Mouse (Mus musculus): ENCODE data around the gene Smagp. TPM values are rescaled to one million over a fixed set of nuclear protein-coding genes. Genes with fewer than 3 reads are reported as not detected.
A peak's percentile ranks its signal among the peaks of the same experiment; 100 is the strongest.

Smagp gene
- polyA plus RNA-seq (2015; fragmentation: Nextera tagmentation; extraction: Ambion mirVana) = 25.7 and 28.5 TPM in 2 replicates

GRCm38 (mm10) chr15:100636700-100637501 lies at the start of gene Smagp:
TSS of gene Smagp (minus strand) at chr15:100636940.
- H3K27me3 ChIP-seq = peaks cover 53% of the 10 kb centered on the region
- H3K9me3 ChIP-seq (replicated peaks) = no peaks in the 10 kb centered on the region
- peaks cover 25% of the 10 kb centered on the region for H3K4me1 ChIP-seq
- WGBS = under 1% methylated on average over 77 of the region's 77 CpGs
- H3K36me3 ChIP-seq = no peaks in the 10 kb centered on the region
- peak within 1 kb of the TSS; percentile 56 for H3K4me3 ChIP-seq (replicated peaks)
- H3K9ac ChIP-seq = peak within 1 kb of the TSS; percentile 39
- peak within 1 kb of the TSS; percentile 65 for H3K27ac ChIP-seq (replicated peaks)
- H3K4me2 ChIP-seq (replicated peaks) = peak within 1 kb of the TSS; percentile 98
- no peak for ATAC-seq (ENCODE audit: insufficient number of reproducible peaks, low FRiP score, low TSS enrichment, low read depth)

- H3K27me3 ChIP-seq = peaks cover 4% of the 10 kb centered on the region; the same call in 1 of the 2 replicates
- H3K4me2 ChIP-seq (replicated peaks) = no peak overlapping the region
- H3K9me3 ChIP-seq (replicated peaks) = peaks cover 10% of the 10 kb centered on the region; the same call in 1 of the 2 replicates
- H3K36me3 ChIP-seq = no peaks in the 10 kb centered on the region
- no peak overlapping the region for H3K27ac ChIP-seq (replicated peaks)
- H3K9ac ChIP-seq = no peak overlapping the region
- ATAC-seq (ENCODE audit: insufficient number of reproducible peaks, low FRiP score, low TSS enrichment, low read depth) = no peak
- H3K4me3 ChIP-seq (replicated peaks) = no peak overlapping the region
- H3K4me1 ChIP-seq = peaks cover 7% of the 10 kb centered on the region; the same call in 1 of the 2 replicates
- 69% methylated on average over 6 of the region's 6 CpGs for WGBS
Measured at GRCm38 (mm10) chr15:100686434-100686833, 49.7 kb upstream of the Smagp start.

GRCm38 (mm10) chr15:100685849-100686248 lies 49.1 kb upstream of the Smagp start:
- Histone ChIP-seq H3K27me3 (peaks cover 4% of the 10 kb centered on the region; the same call in 1 of the 2 replicates), H3K9me3 (replicated peaks) (peaks cover 7% of the 10 kb centered on the region; the same call in 1 of the 2 replicates), H3K4me1 (peaks cover 7% of the 10 kb centered on the region; the same call in 1 of the 2 replicates), H3K36me3 (no peaks in the 10 kb centered on the region), H3K27ac (replicated peaks) (no peak overlapping the region), H3K9ac (no peak overlapping the region), H3K4me2 (replicated peaks) (no peak overlapping the region), H3K4me3 (replicated peaks) (no peak overlapping the region)
- 84% methylated on average over 8 of the region's 8 CpGs for WGBS
- ATAC-seq (ENCODE audit: insufficient number of reproducible peaks, low FRiP score, low TSS enrichment, low read depth) = no peak

GRCm38 (mm10) chr15:100685255-100685654 lies 48.5 kb upstream of the Smagp start:
- WGBS = 21% methylated on average over 13 of the region's 13 CpGs
- ATAC-seq (ENCODE audit: insufficient number of reproducible peaks, low FRiP score, low TSS enrichment, low read depth) = no peak

GRCm38 (mm10) chr15:100684450-100684849 lies 47.7 kb upstream of the Smagp start:
- 57% methylated on average over 10 of the region's 10 CpGs for WGBS
- Histone ChIP-seq H3K4me1 (peaks cover 7% of the 10 kb centered on the region; the same call in 1 of the 2 replicates), H3K36me3 (no peaks in the 10 kb centered on the region), H3K9ac (no peak overlapping the region), H3K27ac (replicated peaks) (no peak overlapping the region), H3K4me2 (replicated peaks) (no peak overlapping the region), H3K27me3 (peaks cover 4% of the 10 kb centered on the region; the same call in 1 of the 2 replicates), H3K4me3 (replicated peaks) (no peak overlapping the region), H3K9me3 (replicated peaks) (no peaks in the 10 kb centered on the region)
- ATAC-seq (ENCODE audit: insufficient number of reproducible peaks, low FRiP score, low TSS enrichment, low read depth) = no peak

More at GRCm38 (mm10) chr15:100685255-100685654, 48.5 kb upstream of the Smagp start:
- H3K36me3 ChIP-seq = no peaks in the 10 kb centered on the region
- H3K9ac ChIP-seq = no peak overlapping the region
- H3K4me3 ChIP-seq (replicated peaks) = no peak overlapping the region
- H3K4me1 ChIP-seq = peaks cover 7% of the 10 kb centered on the region; the same call in 1 of the 2 replicates
- H3K9me3 ChIP-seq (replicated peaks) = 0 out of 2 replicates have a peak, but pooled peaks cover 1% of the 10 kb centered on the region
- H3K27me3 ChIP-seq = peaks cover 4% of the 10 kb centered on the region; the same call in 1 of the 2 replicates
- H3K4me2 ChIP-seq (replicated peaks) = no peak overlapping the region
- no peak overlapping the region for H3K27ac ChIP-seq (replicated peaks)

GRCm38 (mm10) chr15:100683041-100683440 lies 46.3 kb upstream of the Smagp start:
- no peaks in the 10 kb centered on the region for H3K36me3 ChIP-seq
- H3K4me2 ChIP-seq (replicated peaks) = no peak overlapping the region
- H3K9me3 ChIP-seq (replicated peaks) = no peaks in the 10 kb centered on the region
- H3K27ac ChIP-seq (replicated peaks) = no peak overlapping the region
- ATAC-seq (ENCODE audit: insufficient number of reproducible peaks, low FRiP score, low TSS enrichment, low read depth) = no peak
- H3K27me3 ChIP-seq = peaks cover 4% of the 10 kb centered on the region; the same call in 1 of the 2 replicates
- H3K4me3 ChIP-seq (replicated peaks) = no peak overlapping the region
- no peak overlapping the region for H3K9ac ChIP-seq
- peaks cover 7% of the 10 kb centered on the region; the same call in 1 of the 2 replicates for H3K4me1 ChIP-seq
- 47% methylated on average over 2 of the region's 2 CpGs for WGBS

GRCm38 (mm10) chr15:100681770-100682169 lies 45.0 kb upstream of the Smagp start:
- no peaks in the 10 kb centered on the region for H3K4me1 ChIP-seq
- ATAC-seq (ENCODE audit: insufficient number of reproducible peaks, low FRiP score, low TSS enrichment, low read depth) = no peak
- WGBS = 34% methylated on average over 7 of the region's 7 CpGs

GRCm38 (mm10) chr15:100680381-100680780 lies 43.6 kb upstream of the Smagp start:
- no peaks in the 10 kb centered on the region for H3K9me3 ChIP-seq (replicated peaks)
- no peak overlapping the region for H3K9ac ChIP-seq
- H3K27me3 ChIP-seq = peaks cover 4% of the 10 kb centered on the region; the same call in 1 of the 2 replicates
- no peak overlapping the region for H3K4me2 ChIP-seq (replicated peaks)
- ATAC-seq (ENCODE audit: insufficient number of reproducible peaks, low FRiP score, low TSS enrichment, low read depth) = no peak
- H3K36me3 ChIP-seq = no peaks in the 10 kb centered on the region
- 37% methylated on average over 3 of the region's 3 CpGs for WGBS
- H3K27ac ChIP-seq (replicated peaks) = no peak overlapping the region
- H3K4me3 ChIP-seq (replicated peaks) = no peak overlapping the region
- H3K4me1 ChIP-seq = no peaks in the 10 kb centered on the region

More at GRCm38 (mm10) chr15:100681770-100682169, 45.0 kb upstream of the Smagp start:
- Histone ChIP-seq H3K4me2 (replicated peaks) (no peak overlapping the region), H3K27me3 (peaks cover 4% of the 10 kb centered on the region; the same call in 1 of the 2 replicates), H3K36me3 (no peaks in the 10 kb centered on the region), H3K4me3 (replicated peaks) (no peak overlapping the region), H3K9me3 (replicated peaks) (no peaks in the 10 kb centered on the region), H3K27ac (replicated peaks) (no peak overlapping the region), H3K9ac (no peak overlapping the region)

GRCm38 (mm10) chr15:100679005-100679404 lies 42.3 kb upstream of the Smagp start:
- Histone ChIP-seq H3K4me2 (replicated peaks) (no peak overlapping the region), H3K27ac (replicated peaks) (no peak overlapping the region), H3K4me1 (no peaks in the 10 kb centered on the region), H3K27me3 (no peaks in the 10 kb centered on the region), H3K4me3 (replicated peaks) (no peak overlapping the region), H3K9me3 (replicated peaks) (no peaks in the 10 kb centered on the region), H3K9ac (no peak overlapping the region), H3K36me3 (no peaks in the 10 kb centered on the region)
- 91% methylated on average over 14 of the region's 14 CpGs for WGBS
- no peak for ATAC-seq (ENCODE audit: insufficient number of reproducible peaks, low FRiP score, low TSS enrichment, low read depth)

- ATAC-seq (ENCODE audit: insufficient number of reproducible peaks, low FRiP score, low TSS enrichment, low read depth) = no peak
- H3K9me3 ChIP-seq (replicated peaks) = no peaks in the 10 kb centered on the region
- no peaks in the 10 kb centered on the region for H3K36me3 ChIP-seq
- H3K27me3 ChIP-seq = no peaks in the 10 kb centered on the region
- no peak overlapping the region for H3K4me3 ChIP-seq (replicated peaks)
- 61% methylated on average over 12 of the region's 12 CpGs for WGBS
- H3K4me1 ChIP-seq = no peaks in the 10 kb centered on the region
- no peak overlapping the region for H3K27ac ChIP-seq (replicated peaks)
- no peak overlapping the region for H3K9ac ChIP-seq
- no peak overlapping the region for H3K4me2 ChIP-seq (replicated peaks)
Measured at GRCm38 (mm10) chr15:100678581-100678980, 41.8 kb upstream of the Smagp start.

GRCm38 (mm10) chr15:100677675-100678074 lies 40.9 kb upstream of the Smagp start:
- Histone ChIP-seq H3K9ac (no peak overlapping the region), H3K27ac (replicated peaks) (no peak overlapping the region), H3K4me3 (replicated peaks) (no peak overlapping the region), H3K4me1 (no peaks in the 10 kb centered on the region), H3K4me2 (replicated peaks) (no peak overlapping the region), H3K27me3 (no peaks in the 10 kb centered on the region), H3K9me3 (replicated peaks) (no peaks in the 10 kb centered on the region), H3K36me3 (no peaks in the 10 kb centered on the region)
- no peak for ATAC-seq (ENCODE audit: insufficient number of reproducible peaks, low FRiP score, low TSS enrichment, low read depth)
- 87% methylated on average over 8 of the region's 8 CpGs for WGBS
